Mouse (Mus musculus): ENCODE data around the gene Alk.

DNA sequence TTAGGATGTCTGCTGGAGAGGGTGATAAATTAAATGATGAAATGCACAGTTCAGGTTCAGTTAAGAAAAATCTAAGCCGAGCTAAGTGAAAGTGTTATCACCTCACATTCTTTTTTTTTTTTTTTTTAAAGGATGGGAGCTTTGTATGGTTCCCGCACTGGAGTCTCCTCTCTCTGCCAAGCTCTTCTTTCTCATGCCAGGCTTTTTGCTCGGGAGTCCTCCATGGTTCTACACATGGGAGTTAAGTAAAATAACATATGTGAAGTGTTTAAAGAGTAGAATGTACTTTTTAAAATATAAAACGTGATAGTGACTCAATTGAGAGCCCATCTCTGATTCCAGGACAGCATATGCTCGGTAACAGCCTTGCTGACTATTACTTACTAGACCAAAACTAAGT lies 436.3 kb downstream of the Alk start:
- no peak for TF ChIP-seq POLR2A (IDR thresholded peaks at IDR 0.05; ENCODE audit: insufficient read depth, low read length)
- TF ChIP-seq CTCF (IDR thresholded peaks at IDR 0.05; ENCODE audit: low read depth, low read length): no peak
- no peak for TF ChIP-seq EP300 (IDR thresholded peaks at IDR 0.05; ENCODE audit: insufficient read depth, low read depth, low read length)
